In genomic region chr5:108751258-108751657, GRCm38 (mm10) we compare ENCODE assay signal across 15 mouse cellular contexts. TPM values are rescaled to one million over a fixed set of nuclear protein-coding genes. Genes with fewer than 3 reads are reported as not detected.
DNase-seq lines count a peak whose midpoint lies in the region; ATAC-seq and TF ChIP-seq lines count a peak whose summit lies in the region.
"Not testable (repeated sequence)": the region's sequence is repeated elsewhere in the genome, so short reads cannot be mapped to it uniquely, and the experiment has no call there.
"Had no signal": no experiment of that assay in that cellular context is flagged by ENCODE, and none has a peak within 500 bp of the region (broad histone marks: within the 10 kb centered on the region; RNA-seq: fewer than 3 reads in every experiment).

No protein-coding gene starts in this region.

- H3K27ac ChIP-seq in liver, embryonic 11.5 days (ENCODE audit: low read depth, low read length); liver, embryonic 14.5 days; liver, embryonic 16.5 days (ENCODE audit: low read length): not testable (repeated sequence)
- H3K27ac ChIP-seq in liver, embryonic 12.5 days = peak overlapping the region; percentile 86
- H3K27ac ChIP-seq in liver, embryonic 13.5 days = peak overlapping the region; percentile 86
- peak overlapping the region; percentile 76 for H3K27ac ChIP-seq in liver, embryonic 15.5 days (replicated peaks)
- 0 out of 2 replicates have a peak overlapping the region, but pooled peaks have one; percentile 22 for H3K27ac ChIP-seq in liver, postnatal 0 days (ENCODE audit: low read depth)

- H3K4me2 ChIP-seq in liver, embryonic 11.5 days; liver, embryonic 16.5 days (ENCODE audit: low read depth, low read length); liver, postnatal 0 days (ENCODE audit: low read depth, low read length): not testable (repeated sequence)
- H3K4me2 ChIP-seq in liver, embryonic 12.5 days = peak overlapping the region; percentile 61
- peak overlapping the region; percentile 52 for H3K4me2 ChIP-seq in liver, embryonic 13.5 days
- H3K4me2 ChIP-seq in liver, embryonic 14.5 days (ENCODE audit: low read depth) = peak overlapping the region; percentile 62
- peak overlapping the region; percentile 58; the same call in 1 of the 2 replicates for H3K4me2 ChIP-seq in liver, embryonic 15.5 days

- 0 out of 2 replicates have a peak, but pooled peaks have one; percentile 16 for ATAC-seq in liver, embryonic 11.5 days (replicated peaks; ENCODE audit: low FRiP score)
- peak; percentile 40 for ATAC-seq in liver, embryonic 12.5 days
- peak; percentile 32; the same call in 1 of the 2 replicates for ATAC-seq in liver, embryonic 13.5 days (ENCODE audit: low read depth)
- ATAC-seq in liver, embryonic 14.5 days (ENCODE audit: insufficient read depth) = peak; percentile 56
- peak; percentile 39; the same call in 1 of the 2 replicates for ATAC-seq in liver, embryonic 15.5 days (ENCODE audit: insufficient read depth)
- ATAC-seq in liver, embryonic 16.5 days (ENCODE audit: low read depth) = peak; percentile 32; the same call in 1 of the 2 replicates
- ATAC-seq in liver, postnatal 0 days = not testable (repeated sequence)

- not testable (repeated sequence) for H3K9ac ChIP-seq in liver, embryonic 11.5 days (ENCODE audit: low read depth, low read length); liver, embryonic 12.5 days; liver, embryonic 13.5 days; liver, embryonic 14.5 days (replicated peaks); liver, embryonic 15.5 days; liver, embryonic 16.5 days (ENCODE audit: low read depth, low read length); liver, postnatal 0 days (replicated peaks)

- not testable (repeated sequence) for TF ChIP-seq EP300 in liver, embryonic 14.5 days (IDR thresholded peaks at IDR 0.05; ENCODE audit: low read depth); liver, postnatal 0 days (IDR thresholded peaks at IDR 0.05; ENCODE audit: low read depth)

- not testable (repeated sequence) for H3K27me3 ChIP-seq in liver, embryonic 11.5 days (replicated peaks; ENCODE audit: control insufficient read depth, insufficient read depth, low read length); liver, embryonic 12.5 days (replicated peaks); liver, embryonic 13.5 days; liver, embryonic 14.5 days (ENCODE audit: control insufficient read depth, insufficient read depth, low read length); liver, embryonic 15.5 days; liver, embryonic 16.5 days (ENCODE audit: control insufficient read depth, insufficient read depth, low read depth, low read length); liver, postnatal 0 days (ENCODE audit: insufficient read depth, low read length)

- not testable (repeated sequence) for H3K4me1 ChIP-seq in liver, embryonic 11.5 days (replicated peaks; ENCODE audit: control insufficient read depth, insufficient read depth, low read length); liver, embryonic 16.5 days (ENCODE audit: control insufficient read depth, low read depth, low read length); liver, postnatal 0 days (ENCODE audit: insufficient read depth)
- H3K4me1 ChIP-seq in liver, embryonic 12.5 days = peaks cover 27% of the 10 kb centered on the region
- H3K4me1 ChIP-seq in liver, embryonic 13.5 days (replicated peaks) = peaks cover 28% of the 10 kb centered on the region
- peaks cover 15 to 16% of the 10 kb centered on the region in 2 experiments for H3K4me1 ChIP-seq in liver, embryonic 14.5 days (replicated peaks; ENCODE audit: control insufficient read depth in 2 of 2, insufficient read depth in 2 of 2, low read length in 1 of 2)
- H3K4me1 ChIP-seq in liver, embryonic 15.5 days (replicated peaks) = peaks cover 29% of the 10 kb centered on the region

- peak; percentile 66 for DNase-seq in heart, adult 11 months
- DNase-seq in liver, embryonic 11.5 days (ENCODE audit: low spot score); liver, embryonic 14.5 days (ENCODE audit: low read depth in 3 of 3, low spot score in 3 of 3); liver, postnatal 0 days: not testable (repeated sequence)
- peak; percentile 36 for DNase-seq in liver, embryonic 13.5 days

- not testable (repeated sequence) for H3K36me3 ChIP-seq in liver, embryonic 11.5 days (ENCODE audit: control insufficient read depth, insufficient read depth, low read length); liver, embryonic 12.5 days; liver, embryonic 13.5 days; liver, embryonic 14.5 days (replicated peaks; ENCODE audit: control insufficient read depth, insufficient read depth, low read depth); liver, embryonic 15.5 days (replicated peaks); liver, embryonic 16.5 days (ENCODE audit: control insufficient read depth, insufficient read depth); liver, postnatal 0 days (replicated peaks; ENCODE audit: insufficient read depth, low read length)

- H3K9me3 ChIP-seq in liver, embryonic 11.5 days (ENCODE audit: control insufficient read depth, low read length); liver, embryonic 12.5 days (replicated peaks); liver, embryonic 13.5 days (replicated peaks); liver, embryonic 14.5 days (ENCODE audit: control insufficient read depth, low read length); liver, embryonic 15.5 days (replicated peaks); liver, embryonic 16.5 days (replicated peaks; ENCODE audit: control insufficient read depth, low read length); liver, postnatal 0 days (ENCODE audit: low read length): not testable (repeated sequence)

- H3K4me3 ChIP-seq in liver, embryonic 11.5 days (ENCODE audit: low read depth, low read length); liver, embryonic 12.5 days; liver, embryonic 13.5 days (replicated peaks); liver, embryonic 14.5 days (ENCODE audit: insufficient read depth in 1 of 2, low read depth in 2 of 2, low read length in 2 of 2); liver, embryonic 15.5 days (replicated peaks); liver, embryonic 16.5 days (ENCODE audit: low read depth, low read length); liver, postnatal 0 days (ENCODE audit: low read depth, low read length): not testable (repeated sequence)

- TF ChIP-seq CTCF in liver, embryonic 14.5 days (IDR thresholded peaks at IDR 0.05; ENCODE audit: low read depth); liver, postnatal 0 days (IDR thresholded peaks at IDR 0.05; ENCODE audit: low read depth): not testable (repeated sequence)

- 64% methylated on average over 4 of the region's 4 CpGs for WGBS in liver, embryonic 11.5 days
- 62% methylated on average over 4 of the region's 4 CpGs for WGBS in liver, embryonic 12.5 days (ENCODE audit: insufficient replicate concordance)
- WGBS in liver, embryonic 13.5 days (ENCODE audit: insufficient replicate concordance) = 63% methylated on average over 4 of the region's 4 CpGs
- 48% methylated on average over 4 of the region's 4 CpGs for WGBS in liver, embryonic 14.5 days (ENCODE audit: insufficient replicate concordance)
- 67% methylated on average over 4 of the region's 4 CpGs for WGBS in liver, embryonic 15.5 days (ENCODE audit: insufficient replicate concordance)
- 63% methylated on average over 4 of the region's 4 CpGs for WGBS in liver, embryonic 16.5 days (ENCODE audit: insufficient replicate concordance)
- 71% methylated on average over 4 of the region's 4 CpGs for WGBS in liver, postnatal 0 days (ENCODE audit: insufficient replicate concordance)

RNA-seq across cellular contexts. Expression of gene Rnf212, which starts 23.5 kb away (rescaled TPM):
- 2.4 and 3.2 TPM in 2 replicates for polyA plus RNA-seq in liver, embryonic 11.5 days (2014; fragmentation: Nextera tagmentation; extraction: Ambion mirVana)
- polyA plus RNA-seq in liver, embryonic 12.5 days (2016; fragmentation: Nextera tagmentation; extraction: Ambion mirVana) = 4.0 and 4.2 TPM in 2 replicates
- polyA plus RNA-seq in liver, embryonic 13.5 days (2015; fragmentation: Nextera tagmentation; extraction: Ambion mirVana) = 4.1 and 4.7 TPM in 2 replicates
- polyA plus RNA-seq in liver, embryonic 14.5 days (2012; rRNA removed) = 3.2 and 4.6 TPM in 2 replicates
- 3.3 and 4.9 TPM in 2 replicates for polyA plus RNA-seq in liver, embryonic 14.5 days (2014; fragmentation: Nextera tagmentation; extraction: Ambion mirVana)
- polyA plus RNA-seq in liver, embryonic 15.5 days (2015; fragmentation: Nextera tagmentation; extraction: Ambion mirVana) = 3.4 and 3.5 TPM in 2 replicates
- 2.3 and 2.4 TPM in 2 replicates for polyA plus RNA-seq in liver, embryonic 16.5 days (2015; fragmentation: Nextera tagmentation; extraction: Ambion mirVana)
- polyA plus RNA-seq in liver, postnatal 0 days (2015; fragmentation: Nextera tagmentation; extraction: Ambion mirVana) = 0.48 and 0.62 TPM in 2 replicates
- polyA plus RNA-seq: activated CD4-positive, CD25-positive, alpha-beta regulatory T cell, adult 4 months; adrenal gland, adult 2 months; C2C12; CD4-positive, CD25-positive, alpha-beta regulatory T cell, adult 4 months; G1E; Patski had no signal

RNA-seq across cellular contexts. Expression of gene Tmed11, which starts 43.9 kb away (rescaled TPM):
- polyA plus RNA-seq in liver, embryonic 11.5 days (2014; fragmentation: Nextera tagmentation; extraction: Ambion mirVana) = not detected in 2 replicates
- not detected in 2 replicates for polyA plus RNA-seq in liver, embryonic 12.5 days (2016; fragmentation: Nextera tagmentation; extraction: Ambion mirVana)
- not detected in 2 replicates for polyA plus RNA-seq in liver, embryonic 13.5 days (2015; fragmentation: Nextera tagmentation; extraction: Ambion mirVana)
- polyA plus RNA-seq in liver, embryonic 14.5 days (2012; rRNA removed) = not detected in 2 replicates
- not detected in 2 replicates for polyA plus RNA-seq in liver, embryonic 14.5 days (2014; fragmentation: Nextera tagmentation; extraction: Ambion mirVana)
- polyA plus RNA-seq in liver, embryonic 15.5 days (2015; fragmentation: Nextera tagmentation; extraction: Ambion mirVana) = not detected in 2 replicates
- polyA plus RNA-seq in liver, embryonic 16.5 days (2015; fragmentation: Nextera tagmentation; extraction: Ambion mirVana) = 0.12 TPM in 1 of 2 replicates, not detected in the other
- polyA plus RNA-seq in liver, postnatal 0 days (2015; fragmentation: Nextera tagmentation; extraction: Ambion mirVana) = not detected in 2 replicates
- polyA plus RNA-seq: activated CD4-positive, CD25-positive, alpha-beta regulatory T cell, adult 4 months; adrenal gland, adult 2 months; brain, embryonic 14.5 days; C2C12; CD4-positive, CD25-positive, alpha-beta regulatory T cell, adult 4 months; G1E; Patski had no signal

RNA-seq across cellular contexts. Expression of gene Vmn2r8, which starts 57.4 kb away (rescaled TPM):
- not detected in 2 replicates for polyA plus RNA-seq in liver, embryonic 11.5 days (2014; fragmentation: Nextera tagmentation; extraction: Ambion mirVana)
- not detected in 2 replicates for polyA plus RNA-seq in liver, embryonic 12.5 days (2016; fragmentation: Nextera tagmentation; extraction: Ambion mirVana)
- polyA plus RNA-seq in liver, embryonic 13.5 days (2015; fragmentation: Nextera tagmentation; extraction: Ambion mirVana) = not detected in 2 replicates
- polyA plus RNA-seq in liver, embryonic 14.5 days (2012; rRNA removed) = not detected in 2 replicates
- not detected in 2 replicates for polyA plus RNA-seq in liver, embryonic 14.5 days (2014; fragmentation: Nextera tagmentation; extraction: Ambion mirVana)
- not detected in 2 replicates for polyA plus RNA-seq in liver, embryonic 15.5 days (2015; fragmentation: Nextera tagmentation; extraction: Ambion mirVana)
- not detected in 2 replicates for polyA plus RNA-seq in liver, embryonic 16.5 days (2015; fragmentation: Nextera tagmentation; extraction: Ambion mirVana)
- not detected in 2 replicates for polyA plus RNA-seq in liver, postnatal 0 days (2015; fragmentation: Nextera tagmentation; extraction: Ambion mirVana)
- polyA plus RNA-seq: activated CD4-positive, CD25-positive, alpha-beta regulatory T cell, adult 4 months; adrenal gland, adult 2 months; brain, embryonic 14.5 days; C2C12; CD4-positive, CD25-positive, alpha-beta regulatory T cell, adult 4 months; G1E; Patski had no signal

RNA-seq across cellular contexts. Expression of gene Fgfrl1, which starts 59.1 kb away (rescaled TPM):
- polyA plus RNA-seq in liver, embryonic 11.5 days (2014; fragmentation: Nextera tagmentation; extraction: Ambion mirVana) = 21.3 and 22.1 TPM in 2 replicates
- polyA plus RNA-seq in liver, embryonic 12.5 days (2016; fragmentation: Nextera tagmentation; extraction: Ambion mirVana) = 18.0 and 18.6 TPM in 2 replicates
- polyA plus RNA-seq in liver, embryonic 13.5 days (2015; fragmentation: Nextera tagmentation; extraction: Ambion mirVana) = 7.5 and 8.8 TPM in 2 replicates
- 11.0 and 12.7 TPM in 2 replicates for polyA plus RNA-seq in liver, embryonic 14.5 days (2012; rRNA removed)
- 5.9 and 7.4 TPM in 2 replicates for polyA plus RNA-seq in liver, embryonic 14.5 days (2014; fragmentation: Nextera tagmentation; extraction: Ambion mirVana)
- polyA plus RNA-seq in liver, embryonic 15.5 days (2015; fragmentation: Nextera tagmentation; extraction: Ambion mirVana) = 9.2 and 9.6 TPM in 2 replicates
- polyA plus RNA-seq in liver, embryonic 16.5 days (2015; fragmentation: Nextera tagmentation; extraction: Ambion mirVana) = 2.3 and 2.9 TPM in 2 replicates
- 5.6 and 5.7 TPM in 2 replicates for polyA plus RNA-seq in liver, postnatal 0 days (2015; fragmentation: Nextera tagmentation; extraction: Ambion mirVana)
- polyA plus RNA-seq: activated CD4-positive, CD25-positive, alpha-beta regulatory T cell, adult 4 months had no signal
